In genomic region chr10:20418202-20418855, GRCm38 (mm10) we compare ENCODE assay signal across 14 mouse cellular contexts.
DNase-seq lines count a peak whose midpoint lies in the region; ATAC-seq lines count a peak whose summit lies in the region.
"Had no signal": no experiment of that assay in that cellular context is flagged by ENCODE, and none has a peak within 500 bp of the region (broad histone marks: within the 10 kb centered on the region; RNA-seq: fewer than 3 reads in every experiment).

No protein-coding gene starts in this region.

- H3K36me3 ChIP-seq in heart, embryonic 16.5 days (ENCODE audit: control insufficient read depth, insufficient read depth), result no peaks in the 10 kb centered on the region; the same call in 1 of the 2 replicates
- H3K36me3 ChIP-seq in stomach, embryonic 16.5 days (ENCODE audit: control insufficient read depth, insufficient read depth, low read length), result no peaks in the 10 kb centered on the region
- H3K36me3 ChIP-seq: forebrain, embryonic 15.5 days; limb, embryonic 15.5 days had no signal

- no peak overlapping the region for H3K4me2 ChIP-seq in heart, embryonic 16.5 days (ENCODE audit: low read depth, low read length)
- H3K4me2 ChIP-seq in stomach, embryonic 16.5 days (ENCODE audit: low read depth, low read length), result no peak overlapping the region
- H3K4me2 ChIP-seq: forebrain, embryonic 15.5 days; hindbrain, embryonic 14.5 days; limb, embryonic 15.5 days had no signal

- peaks cover 6% of the 10 kb centered on the region; the same call in 1 of the 2 replicates for H3K4me1 ChIP-seq in heart, embryonic 16.5 days (ENCODE audit: control insufficient read depth, insufficient read depth, low read length)
- H3K4me1 ChIP-seq in stomach, embryonic 16.5 days (ENCODE audit: control insufficient read depth, insufficient read depth, low read length), result peaks cover 3% of the 10 kb centered on the region; the same call in 1 of the 2 replicates
- H3K4me1 ChIP-seq: forebrain, embryonic 15.5 days; limb, embryonic 15.5 days had no signal

- no peak overlapping the region for H3K9ac ChIP-seq in heart, embryonic 16.5 days (ENCODE audit: low read length)
- H3K9ac ChIP-seq in stomach, embryonic 16.5 days (ENCODE audit: low read length), result no peak overlapping the region; the same call in 1 of the 2 replicates
- H3K9ac ChIP-seq: forebrain, embryonic 15.5 days; hindbrain, embryonic 14.5 days; limb, embryonic 15.5 days had no signal

- 0 out of 2 replicates have a peak, but pooled peaks cover 3% of the 10 kb centered on the region for H3K9me3 ChIP-seq in heart, embryonic 16.5 days (replicated peaks; ENCODE audit: control insufficient read depth, low read length)
- no peaks in the 10 kb centered on the region for H3K9me3 ChIP-seq in stomach, embryonic 16.5 days (replicated peaks; ENCODE audit: control insufficient read depth, low read length)
- H3K9me3 ChIP-seq: forebrain, embryonic 15.5 days; limb, embryonic 15.5 days had no signal

- peak overlapping the region; percentile 32 for H3K27ac ChIP-seq in heart, embryonic 16.5 days (ENCODE audit: low read length)
- peak overlapping the region; percentile 24; the same call in 1 of the 2 replicates for H3K27ac ChIP-seq in stomach, embryonic 16.5 days (ENCODE audit: low read length)
- H3K27ac ChIP-seq: forebrain, embryonic 15.5 days; hindbrain, embryonic 14.5 days; limb, embryonic 15.5 days had no signal

- no peak for ATAC-seq in heart, embryonic 16.5 days (replicated peaks; ENCODE audit: extremely low read depth, insufficient read depth, low FRiP score)
- ATAC-seq in stomach, embryonic 16.5 days (ENCODE audit: insufficient read depth, low FRiP score), result 0 out of 2 replicates have a peak, but pooled peaks have one; percentile 17
- ATAC-seq: forebrain, embryonic 15.5 days had no signal

- 36% methylated on average over 11 of the region's 11 CpGs for WGBS in heart, embryonic 16.5 days
- 31% methylated on average over 11 of the region's 11 CpGs for WGBS in stomach, embryonic 16.5 days

- H3K4me3 ChIP-seq in heart, embryonic 16.5 days (ENCODE audit: low read length), result no peak overlapping the region
- no peak overlapping the region for H3K4me3 ChIP-seq in stomach, embryonic 16.5 days (replicated peaks; ENCODE audit: low read length)
- H3K4me3 ChIP-seq: forebrain, embryonic 15.5 days; limb, embryonic 15.5 days had no signal

- peak; percentile 4 for DNase-seq in ovary, postnatal 14 days (ENCODE audit: low spot score)
- DNase-seq in ovary, adult 18-20 months (ENCODE audit: low spot score), result no peak
- peak; percentile 20 to 50 for DNase-seq in kidney, postnatal 4 days
- DNase-seq in testis, postnatal 14 days (ENCODE audit: low spot score), result no peak
- DNase-seq in adrenal gland, postnatal 14 days, result no peak
- DNase-seq: adrenal gland, postnatal 25 days; gastrocnemius, postnatal 14 days; layer of hippocampus, postnatal 36 days; thymus, postnatal 36 days had no signal

- H3K27me3 ChIP-seq in heart, embryonic 16.5 days (ENCODE audit: control insufficient read depth, insufficient read depth, low read length), result no peaks in the 10 kb centered on the region
- H3K27me3 ChIP-seq in stomach, embryonic 16.5 days (ENCODE audit: control insufficient read depth, insufficient read depth, low read length), result no peaks in the 10 kb centered on the region
- H3K27me3 ChIP-seq: forebrain, embryonic 15.5 days; limb, embryonic 15.5 days had no signal

Comparison
In these comparisons a context has a peak if more than half of its experiments do, and no peak if none do; other contexts are left out.
1. DNase-seq: peak in ovary, postnatal 14 days (single experiment) and kidney, postnatal 4 days (2 of 2); none in ovary, adult 18-20 months (single experiment), testis, postnatal 14 days (single experiment) and adrenal gland, postnatal 14 days (single experiment).